Mouse (Mus musculus) MEL (cell line): ENCODE results near the gene Pecam1.

Source experiments
- CHD2 ChIP-seq: IDR thresholded peaks from 2 replicates; pipeline ENCODE4 v1.6.1; 2011; ENCODE audit warnings: low read length, improper control_type of control experiment
- CTCF ChIP-seq, 3 experiments: IDR thresholded peaks in 2 of 3; conservative IDR thresholded peaks in 1 of 3; 2 replicates each; pipeline ENCODE4 v1.5.1; 2011 to 2012; ENCODE audit warnings: low read length in 3 of 3, low read depth in 2 of 3, mild to moderate bottlenecking in 2 of 3, improper control_type of control experiment in 1 of 3, inconsistent platforms in 1 of 3, mixed read lengths in 1 of 3, moderate library complexity in 1 of 3; ENCODE audit not compliant: control insufficient read depth in 1 of 3, insufficient read depth in 1 of 3, poor library complexity in 1 of 3, severe bottlenecking in 1 of 3
- E2F4 ChIP-seq: IDR thresholded peaks from 2 replicates; pipeline ENCODE4 v1.6.1; 2011; ENCODE audit warnings: low read depth, low read length, improper control_type of control experiment, borderline replicate concordance
- ELF1 ChIP-seq: IDR thresholded peaks from 2 replicates; pipeline ENCODE4 v1.6.1; 2014; ENCODE audit warnings: low read depth, mild to moderate bottlenecking, inconsistent platforms, low read length, improper control_type of control experiment, moderate library complexity
- KAT2A ChIP-seq: conservative IDR thresholded peaks from 2 replicates; pipeline ENCODE4 v1.6.1; 2012; ENCODE audit warnings: low read depth, low read length, improper control_type of control experiment, inconsistent platforms
- POLR2A ChIP-seq, 2 experiments: IDR thresholded peaks; 2 replicates each; pipeline ENCODE4 v1.6.1; 2011 to 2012; ENCODE audit warnings: low read length in 2 of 2, mild to moderate bottlenecking in 2 of 2, control low read depth in 1 of 2, improper control_type of control experiment in 1 of 2, low read depth in 1 of 2, moderate library complexity in 1 of 2; ENCODE audit not compliant: control insufficient read depth in 1 of 2, insufficient read depth in 1 of 2, poor library complexity in 1 of 2
- POLR2AphosphoS2 ChIP-seq: IDR thresholded peaks from 2 replicates; pipeline ENCODE4 v1.6.1; 2011; ENCODE audit warnings: low read length, improper control_type of control experiment
- POLR2AphosphoS5 ChIP-seq: IDR thresholded peaks from 2 replicates; pipeline ENCODE4 v1.6.1; 2012; ENCODE audit warnings: low read depth, borderline replicate concordance, mild to moderate bottlenecking, inconsistent platforms, low read length, moderate library complexity, mixed read lengths

- TF ChIP-seq POLR2A (IDR thresholded peaks at IDR 0.05; ENCODE audit: control insufficient read depth in 1 of 2, insufficient read depth in 1 of 2, low read depth in 1 of 2, low read length in 2 of 2, poor library complexity in 1 of 2) (no peak), ELF1 (no peak), POLR2AphosphoS5 (no peak), POLR2AphosphoS2 (no peak), KAT2A (no peak), CHD2 (no peak), E2F4 (no peak), CTCF (IDR thresholded peaks at IDR 0.05 in 2 of 3, conservative IDR thresholded peaks at IDR 0.05 in 1 of 3; ENCODE audit: control insufficient read depth in 1 of 3, insufficient read depth in 1 of 3, low read depth in 2 of 3, low read length in 3 of 3, poor library complexity in 1 of 3, severe bottlenecking in 1 of 3) (no peak)
Observed at GRCm38 (mm10) chr11:106741232-106741631, 9.2 kb downstream of the Pecam1 start.
